Mouse (Mus musculus): ENCODE measurements around the gene Trim8.

DNA sequence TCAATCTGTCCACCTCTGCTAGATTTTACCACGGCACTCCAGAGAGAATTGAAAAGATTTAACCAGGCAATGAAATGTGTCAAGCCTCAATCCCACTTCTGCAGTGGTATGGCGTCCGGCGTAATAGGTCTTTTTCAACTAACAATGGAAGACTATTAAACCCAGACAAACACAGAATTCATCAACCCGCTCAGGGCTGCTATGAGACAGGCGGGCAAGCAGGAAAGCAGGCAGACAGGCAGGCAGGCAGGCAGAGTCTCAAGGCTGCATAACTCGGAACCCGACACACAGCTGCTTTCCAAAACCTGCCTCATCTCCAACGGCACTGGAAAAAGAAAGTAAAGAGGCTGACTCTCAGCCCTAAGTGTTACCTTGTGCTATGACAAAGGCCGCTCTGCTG, 46.6 kb downstream of the Trim8 start:
- no peak for TF ChIP-seq CTCF (IDR thresholded peaks at IDR 0.05; ENCODE audit: insufficient read depth, low read length)
- TF ChIP-seq POLR2A (IDR thresholded peaks at IDR 0.05; ENCODE audit: borderline replicate concordance, extremely low read depth, low read depth, low read length), result no peak
